Mouse (Mus musculus) brain, embryonic 14.5 days (tissue): ENCODE results near the gene Rpl10a.

Experiments used
- CTCF ChIP-seq: fragments of 200-500 bp; IDR thresholded peaks from 2 replicates; pipeline ENCODE4 v1.5.1; 2012; ENCODE audit warnings: inconsistent platforms, mild to moderate bottlenecking, moderate library complexity, borderline replicate concordance; ENCODE audit not compliant: insufficient read depth, insufficient read length; ENCODE audit errors: extremely low read depth
- POLR2A ChIP-seq: fragments of 200-500 bp; IDR thresholded peaks from 2 replicates; pipeline ENCODE4 v1.6.1; 2012; ENCODE audit warnings: mild to moderate bottlenecking, inconsistent platforms, borderline replicate concordance; ENCODE audit not compliant: poor library complexity, insufficient read depth, insufficient read length, severe bottlenecking; ENCODE audit errors: extremely low read depth

DNA sequence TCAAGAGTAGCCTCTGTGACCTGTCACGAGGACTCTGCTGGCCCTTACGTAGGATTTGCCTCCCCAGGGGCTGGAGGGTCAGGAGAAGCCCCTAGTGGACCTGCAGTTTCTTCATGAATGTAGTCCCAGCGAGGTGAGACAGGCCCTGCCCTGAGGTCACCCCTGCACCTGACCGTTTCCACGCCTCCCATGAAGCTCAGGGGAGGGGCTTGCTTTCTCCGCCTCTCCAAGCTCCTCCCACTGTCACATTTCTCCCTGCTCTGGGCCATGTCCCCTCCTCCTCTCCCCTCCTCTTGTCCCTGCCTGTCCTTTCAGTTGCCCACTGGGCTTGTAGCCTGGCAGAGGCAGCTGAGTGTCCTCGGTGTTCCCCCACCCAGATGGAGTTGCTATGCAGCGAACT lies 11.2 kb upstream of the Rpl10a start:
- TF ChIP-seq CTCF (no peak), POLR2A (no peak)
